Mouse (Mus musculus) heart, postnatal 0 days (tissue): ENCODE results near the gene Cdkal1.

ENCODE experiments used
- CTCF ChIP-seq: IDR thresholded peaks from 2 replicates; pipeline ENCODE4 v1.5.1; 2016; ENCODE audit warnings: antibody characterized with exemption, control low read depth, low read depth
- EP300 ChIP-seq: IDR thresholded peaks from 2 replicates; pipeline ENCODE4 v1.6.1; 2016; ENCODE audit warnings: antibody characterized with exemption, low read depth

- TF ChIP-seq CTCF (no peak), EP300 (no peak)
These were observed 246.0 kb downstream of the Cdkal1 start for GRCm38 (mm10) chr13:29609441-29609840.
